Mouse (Mus musculus) bone marrow, adult 2 months (tissue): ENCODE measurements around the gene Hils1.

Experiments used
- CTCF ChIP-seq: fragments of 200-500 bp; IDR thresholded peaks from 2 replicates; pipeline ENCODE4 v1.5.1; 2011; ENCODE audit warnings: low read length, control low read depth; ENCODE audit not compliant: control insufficient read depth, insufficient read depth
- POLR2A ChIP-seq: fragments of 200-500 bp; IDR thresholded peaks from 2 replicates; pipeline ENCODE4 v1.6.1; 2011; ENCODE audit warnings: low read depth, mild to moderate bottlenecking, control low read depth, low read length, borderline replicate concordance; ENCODE audit not compliant: control insufficient read depth

DNA sequence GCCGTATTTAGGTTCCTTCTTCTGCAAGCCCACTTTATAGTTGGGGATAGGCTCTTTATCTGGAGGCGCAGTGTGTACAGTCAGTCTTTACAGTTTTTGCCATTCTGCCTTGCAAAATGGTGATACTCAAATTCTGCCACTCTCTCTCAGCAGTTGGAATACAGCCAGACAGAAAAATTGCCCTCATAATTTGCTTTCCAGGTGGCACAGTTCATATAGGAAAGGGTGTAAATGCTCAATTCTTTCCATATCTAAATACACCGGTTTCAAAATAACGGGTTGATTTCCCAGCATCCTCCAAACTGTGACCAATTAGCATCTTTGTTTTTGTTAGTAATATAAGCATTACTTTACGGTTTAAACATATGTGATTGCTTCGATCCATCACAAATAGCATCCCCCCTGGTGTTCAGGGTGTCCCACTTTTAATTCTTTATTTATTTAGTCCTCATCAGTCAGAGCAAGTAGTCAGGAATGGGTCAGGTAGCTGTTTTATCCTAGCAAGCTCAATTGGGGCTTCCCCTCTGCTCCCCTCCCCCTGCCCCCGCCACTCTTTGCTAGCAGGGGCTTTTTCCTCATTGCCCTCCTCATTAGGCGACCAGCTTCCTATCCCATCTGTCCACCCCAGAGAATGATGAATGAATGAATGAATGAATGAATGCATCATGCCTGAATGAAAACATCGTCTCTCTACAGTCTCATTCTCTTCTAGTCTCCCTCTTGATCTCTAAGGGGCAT, 11.0 kb downstream of the Hils1 start:
- TF ChIP-seq CTCF (no peak), POLR2A (no peak)
